Mouse (Mus musculus): Measurements from ENCODE around the gene Serpinb8.

GRCm38 (mm10) chr1:107598476-107598875 is 8.7 kb downstream of the Serpinb8 start:
- TF ChIP-seq CTCF (IDR thresholded peaks at IDR 0.05; ENCODE audit: insufficient read depth, low read length) (no peak), POLR2A (IDR thresholded peaks at IDR 0.05; ENCODE audit: borderline replicate concordance, extremely low read depth, low read depth, low read length) (no peak)
